Mouse (Mus musculus) heart, embryonic 13.5 days (tissue): ENCODE measurements around the gene Upk3bl. TPM values are rescaled to one million over a fixed set of nuclear protein-coding genes. Genes with fewer than 3 reads are reported as not detected.
A peak's percentile ranks its signal among the peaks of the same experiment; 100 is the strongest.
"Not testable (repeated sequence)": the region's sequence is repeated elsewhere in the genome, so short reads cannot be mapped to it uniquely, and the experiment has no call there.

Experiments used
- ATAC-seq: fragments of 200-750 bp; cut with Nextera tagmentation; 2 replicates; pipeline ENCODE4 v1.8.0; 2017; ENCODE audit warnings: moderate TSS enrichment; ENCODE audit not compliant: insufficient number of reproducible peaks, low FRiP score, low TSS enrichment; ENCODE audit errors: extremely low read depth
- H3K27ac ChIP-seq: fragments of 300-500 bp; sonication (generic); replicated peaks from 2 replicates; pipeline ENCODE4 v1.5.1; 2015; ENCODE audit warnings: moderate library complexity, mild to moderate bottlenecking, inconsistent platforms
- H3K27me3 ChIP-seq: fragments of 300-500 bp; sonication (generic); replicated peaks from 2 replicates; pipeline ENCODE4 v1.6.1; 2015; ENCODE audit warnings: mild to moderate bottlenecking, inconsistent platforms
- H3K36me3 ChIP-seq: fragments of 300-500 bp; sonication (generic); 2 replicates; pipeline ENCODE4 v1.6.1; 2015; ENCODE audit warnings: mild to moderate bottlenecking, inconsistent platforms
- H3K4me1 ChIP-seq: fragments of 300-500 bp; sonication (generic); 2 replicates; pipeline ENCODE4 v1.6.1; 2015; ENCODE audit warnings: inconsistent platforms
- H3K4me2 ChIP-seq: fragments of 300-500 bp; sonication (generic); 2 replicates; pipeline ENCODE4 v1.6.1; 2015; ENCODE audit warnings: inconsistent platforms, mild to moderate bottlenecking, moderate library complexity
- H3K4me3 ChIP-seq: fragments of 300-500 bp; sonication (generic); 2 replicates; pipeline ENCODE4 v1.5.1; 2015; ENCODE audit warnings: moderate library complexity, mild to moderate bottlenecking, inconsistent platforms
- H3K9ac ChIP-seq: fragments of 300-500 bp; sonication (generic); 2 replicates; pipeline ENCODE4 v1.6.1; 2015; ENCODE audit warnings: inconsistent platforms, mild to moderate bottlenecking, moderate library complexity
- H3K9me3 ChIP-seq: fragments of 300-500 bp; sonication (generic); 2 replicates; pipeline ENCODE4 v1.6.1; 2016; ENCODE audit warnings: inconsistent platforms
- WGBS: fragments of 180-500 bp; shearing (Covaris S2); methylation state at CpG from one replicate; pipeline ENCODE4 v1.1.7; 2015; ENCODE audit warnings: mixed read lengths; 5-methylcytosine and 5-hydroxymethylcytosine counted together
- microRNA-seq: library from miRNA; unstranded; fragments of <30 nt; microRNA quantifications from one replicate; pipeline ENCODE4, GENCODE M21; 2016
- polyA plus RNA-seq: library from polyadenylated mRNA; unstranded; fragments of >200 nt; fragmentation: Nextera tagmentation; extraction: Ambion mirVana; gene quantifications from 2 replicates; pipeline ENCODE4 v1.2.1, GENCODE M21; 2015

The Upk3bl gene
- polyA plus RNA-seq, 1 experiment from 2014 or later: 0.13 TPM

DNA sequence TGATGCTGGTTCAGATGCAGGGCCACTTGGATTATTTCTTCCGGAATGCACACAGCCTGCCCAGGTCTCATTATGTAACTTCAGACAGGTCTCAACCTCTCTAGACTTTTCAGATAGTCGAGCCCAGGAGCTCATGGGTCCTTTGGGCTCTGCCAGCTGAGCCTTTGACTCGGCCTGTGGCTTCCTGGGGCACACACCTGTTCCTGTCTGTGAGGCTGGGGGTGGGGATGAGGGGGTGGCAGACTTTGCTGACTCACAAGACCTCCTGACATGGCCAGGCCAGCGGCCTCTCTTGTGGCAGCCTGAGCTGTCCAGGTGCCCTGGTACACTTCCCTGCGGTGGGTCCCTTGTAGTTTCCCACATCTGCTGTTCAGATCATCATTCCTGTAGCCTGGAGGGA lies 37.6 kb downstream of the Upk3bl start:
- Histone ChIP-seq H3K36me3 (no peaks in the 10 kb centered on the region), H3K9me3 (no peaks in the 10 kb centered on the region), H3K9ac (no peak overlapping the region), H3K27ac (no peak overlapping the region), H3K4me2 (no peak overlapping the region), H3K4me1 (no peaks in the 10 kb centered on the region), H3K27me3 (peaks cover 40% of the 10 kb centered on the region), H3K4me3 (no peak overlapping the region)
- ATAC-seq: no peak
- WGBS: 72% methylated on average over 5 of the region's 5 CpGs

GRCm38 (mm10) chr5:136094249-136095010 lies 40.1 kb downstream of the Upk3bl start:
- H3K27me3 ChIP-seq: peaks cover 20% of the 10 kb centered on the region
- H3K36me3 ChIP-seq: no peaks in the 10 kb centered on the region
- no peak overlapping the region for H3K4me3 ChIP-seq
- no peak overlapping the region for H3K4me2 ChIP-seq
- no peak overlapping the region for H3K9ac ChIP-seq
- 46% methylated on average over 8 of the region's 8 CpGs for WGBS
- H3K9me3 ChIP-seq: no peaks in the 10 kb centered on the region
- H3K27ac ChIP-seq: no peak overlapping the region
- H3K4me1 ChIP-seq: no peaks in the 10 kb centered on the region
- no peak for ATAC-seq

GRCm38 (mm10) chr5:136095089-136095488 lies 40.8 kb downstream of the Upk3bl start:
- no peak for ATAC-seq
- Histone ChIP-seq H3K9me3 (no peaks in the 10 kb centered on the region), H3K4me2 (no peak overlapping the region), H3K27me3 (peaks cover 15% of the 10 kb centered on the region), H3K4me1 (no peaks in the 10 kb centered on the region), H3K4me3 (no peak overlapping the region), H3K9ac (no peak overlapping the region), H3K36me3 (no peaks in the 10 kb centered on the region), H3K27ac (no peak overlapping the region)
- 62% methylated on average over 7 of the region's 7 CpGs for WGBS

DNA sequence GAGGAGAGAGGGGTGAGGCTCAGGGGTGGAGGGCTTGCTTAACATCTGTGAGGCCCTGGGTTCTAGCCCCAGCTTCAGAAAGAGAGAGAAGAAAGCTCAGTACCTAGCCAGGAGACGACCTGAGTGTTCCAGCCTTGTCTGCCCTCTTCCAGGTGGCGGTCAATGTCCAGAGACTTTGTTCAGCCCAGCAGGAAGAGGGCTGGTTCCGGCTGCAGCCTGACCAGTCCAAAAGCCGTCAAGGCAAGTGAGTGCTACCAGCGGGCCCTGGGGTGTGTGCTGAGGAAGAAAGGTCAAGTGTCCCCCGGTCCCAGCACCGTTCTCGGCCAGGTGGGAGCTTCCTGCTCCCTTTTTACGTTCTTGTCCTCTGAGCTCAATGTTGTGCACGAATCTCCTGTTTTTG lies 44.2 kb downstream of the Upk3bl start:
- Histone ChIP-seq H3K27ac (no peak overlapping the region), H3K9me3 (no peaks in the 10 kb centered on the region), H3K9ac (no peak overlapping the region), H3K4me1 (peaks cover 4% of the 10 kb centered on the region), H3K4me2 (no peak overlapping the region), H3K36me3 (no peaks in the 10 kb centered on the region), H3K4me3 (no peak overlapping the region), H3K27me3 (peaks cover 31% of the 10 kb centered on the region)
- 76% methylated on average over 10 of the region's 10 CpGs for WGBS
- ATAC-seq: no peak

- ATAC-seq: no peak
- Histone ChIP-seq H3K27me3 (peaks cover 50% of the 10 kb centered on the region), H3K27ac (no peak overlapping the region), H3K4me2 (peak overlapping the region; percentile 65), H3K9ac (peak overlapping the region; percentile 54), H3K4me3 (peak overlapping the region; percentile 40), H3K4me1 (peaks cover 4% of the 10 kb centered on the region), H3K9me3 (no peaks in the 10 kb centered on the region), H3K36me3 (no peaks in the 10 kb centered on the region)
- 6% methylated on average over 41 of the region's 41 CpGs for WGBS
Observed at GRCm38 (mm10) chr5:136102099-136102820, 48.0 kb downstream of the Upk3bl start.

GRCm38 (mm10) chr5:136104511-136104910 lies 50.2 kb downstream of the Upk3bl start:
- Histone ChIP-seq H3K27me3 (peaks cover 50% of the 10 kb centered on the region), H3K4me2 (no peak overlapping the region), H3K4me1 (peaks cover 4% of the 10 kb centered on the region), H3K9ac (no peak overlapping the region), H3K27ac (no peak overlapping the region), H3K9me3 (no peaks in the 10 kb centered on the region), H3K36me3 (no peaks in the 10 kb centered on the region), H3K4me3 (no peak overlapping the region)
- no peak for ATAC-seq
- WGBS: 78% methylated on average over 5 of the region's 5 CpGs

DNA sequence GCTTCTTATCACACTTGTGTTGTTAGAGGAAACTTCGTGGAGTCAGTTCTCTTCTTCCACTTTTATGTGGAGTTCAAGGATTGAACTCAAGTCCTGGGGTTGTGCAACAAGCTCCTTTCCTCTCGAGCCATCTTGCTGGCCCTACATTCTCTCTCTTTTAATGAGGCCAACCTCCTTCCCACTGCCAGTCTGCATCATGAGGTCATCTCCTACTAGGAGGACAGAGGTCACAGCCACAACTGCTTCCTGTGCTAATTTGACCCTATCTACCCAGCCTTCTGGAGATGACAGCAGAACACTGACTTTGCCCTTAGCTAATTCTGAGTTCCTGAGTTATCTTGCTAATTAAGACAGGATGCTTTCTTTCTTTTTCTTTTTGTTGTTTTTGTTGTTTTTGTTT lies 54.2 kb downstream of the Upk3bl start:
- ATAC-seq: no peak
- WGBS: 28% methylated on average over 2 of the region's 2 CpGs

GRCm38 (mm10) chr5:136109042-136109441 lies 54.8 kb downstream of the Upk3bl start:
- Histone ChIP-seq H3K4me2 (no peak overlapping the region), H3K9me3 (no peaks in the 10 kb centered on the region), H3K4me1 (no peaks in the 10 kb centered on the region), H3K9ac (no peak overlapping the region), H3K27ac (no peak overlapping the region), H3K4me3 (no peak overlapping the region), H3K27me3 (peaks cover 23% of the 10 kb centered on the region), H3K36me3 (no peaks in the 10 kb centered on the region)
- no peak for ATAC-seq
- WGBS: 56% methylated on average over 3 of the region's 3 CpGs

More for the DNA sequence above, 54.2 kb downstream of the Upk3bl start:
- Histone ChIP-seq H3K27me3 (peaks cover 29% of the 10 kb centered on the region), H3K4me1 (no peaks in the 10 kb centered on the region), H3K9me3 (no peaks in the 10 kb centered on the region), H3K36me3 (no peaks in the 10 kb centered on the region), H3K4me3 (no peak overlapping the region), H3K27ac (no peak overlapping the region), H3K4me2 (no peak overlapping the region), H3K9ac (no peak overlapping the region)

- not testable (repeated sequence) for H3K27me3 ChIP-seq, H3K9ac ChIP-seq, H3K4me2 ChIP-seq, H3K4me3 ChIP-seq, H3K9me3 ChIP-seq, H3K27ac ChIP-seq, ATAC-seq, H3K36me3 ChIP-seq
- WGBS: 36% methylated on average over 4 of the region's 4 CpGs
- H3K4me1 ChIP-seq: peaks cover 22% of the 10 kb centered on the region
Observed at GRCm38 (mm10) chr5:136113546-136113945, 59.3 kb downstream of the Upk3bl start.

Small RNAs within 50 kb of the gene (microRNA-seq; reads per million reads assigned to microRNA genes)
- gene Mir7035: not detected

Other genes with a start within 250 kb of the Upk3bl start
- gene Srrm3, start 247.6 kb upstream of the Upk3bl start, polyA plus RNA-seq: 0.06 and 0.13 TPM in 2 replicates
- gene Hspb1, start 166.6 kb upstream of the Upk3bl start, polyA plus RNA-seq: 863 and 944 TPM in 2 replicates
- 157 and 163 TPM in 2 replicates for gene Ywhag, start 119.9 kb upstream of the Upk3bl start, polyA plus RNA-seq
- 1.0 and 1.1 TPM in 2 replicates for gene Ssc4d, start 80.0 kb upstream of the Upk3bl start, polyA plus RNA-seq
- gene Zp3, start 74.4 kb upstream of the Upk3bl start, polyA plus RNA-seq: 0.11 TPM in 1 of 2 replicates, not detected in the other
- 23.0 and 23.9 TPM in 2 replicates for gene Dtx2, start 59.7 kb upstream of the Upk3bl start, polyA plus RNA-seq
- gene Upk3b, start 16.0 kb upstream of the Upk3bl start, polyA plus RNA-seq: 41.2 and 54.6 TPM in 2 replicates
- gene Rasa4, start 29.4 kb downstream of the Upk3bl start, polyA plus RNA-seq: 1.6 TPM in 2 replicates
- gene Polr2j, start 62.1 kb downstream of the Upk3bl start, polyA plus RNA-seq: 139 and 175 TPM in 2 replicates
- 18.1 and 19.6 TPM in 2 replicates for gene Lrwd1, start 81.6 kb downstream of the Upk3bl start, polyA plus RNA-seq
- gene Alkbh4, start 81.7 kb downstream of the Upk3bl start, polyA plus RNA-seq: 13.1 and 13.9 TPM in 2 replicates
- 2.0 and 2.7 TPM in 2 replicates for gene Orai2, start 116.2 kb downstream of the Upk3bl start, polyA plus RNA-seq
- 35.1 and 43.4 TPM in 2 replicates for gene Prkrip1, start 144.5 kb downstream of the Upk3bl start, polyA plus RNA-seq
- gene Sh2b2, start 192.1 kb downstream of the Upk3bl start, polyA plus RNA-seq: 1.5 and 1.7 TPM in 2 replicates